Mouse (Mus musculus) cerebellum, adult (tissue): Measurements from ENCODE around the gene Cep68.

Experiments
- ATAC-seq: cut with Nextera tagmentation; 2 replicates; pipeline ENCODE4 v1.9.2; 2017; ENCODE audit warnings: mild to moderate bottlenecking, moderate library complexity, mixed read lengths; ENCODE audit not compliant: insufficient number of reproducible peaks, low FRiP score, low TSS enrichment

Gene Cep68

GRCm38 (mm10) chr11:20207589-20207988, 41.6 kb downstream of the Cep68 start:
- ATAC-seq: no peak

DNA sequence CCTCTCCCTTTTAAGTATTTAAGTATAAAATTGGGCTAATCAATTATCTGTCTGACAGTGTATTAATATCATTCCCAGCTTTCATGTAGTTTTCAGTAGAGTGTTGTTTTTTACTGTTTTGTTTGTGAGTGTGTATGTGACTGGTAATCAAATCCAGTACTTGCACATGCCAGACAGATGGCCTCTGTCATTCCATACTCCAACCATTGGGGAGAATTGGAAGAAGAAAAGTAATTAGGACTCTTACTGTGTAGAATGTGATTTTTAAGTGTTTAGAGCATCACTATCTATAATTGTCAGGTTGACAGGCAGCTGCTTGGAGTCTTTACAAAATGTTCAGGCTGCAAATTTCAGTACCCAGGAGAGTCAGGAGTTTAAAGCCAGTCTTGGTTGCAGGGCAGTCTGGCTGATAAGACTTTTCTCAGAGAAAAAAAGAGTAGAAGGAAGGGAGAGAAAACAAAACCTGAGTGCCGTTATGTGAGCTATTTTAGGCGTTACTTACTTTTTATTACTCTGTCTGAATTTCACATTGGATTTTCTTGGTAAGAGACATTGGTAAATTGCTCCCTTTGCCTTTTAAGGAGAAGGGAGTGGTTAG, 42.5 kb downstream of the Cep68 start:
- no peak for ATAC-seq

- ATAC-seq: no peak
Measured at GRCm38 (mm10) chr11:20205538-20205937, 43.7 kb downstream of the Cep68 start.

GRCm38 (mm10) chr11:20204870-20205446, 44.3 kb downstream of the Cep68 start:
- ATAC-seq: no peak

DNA sequence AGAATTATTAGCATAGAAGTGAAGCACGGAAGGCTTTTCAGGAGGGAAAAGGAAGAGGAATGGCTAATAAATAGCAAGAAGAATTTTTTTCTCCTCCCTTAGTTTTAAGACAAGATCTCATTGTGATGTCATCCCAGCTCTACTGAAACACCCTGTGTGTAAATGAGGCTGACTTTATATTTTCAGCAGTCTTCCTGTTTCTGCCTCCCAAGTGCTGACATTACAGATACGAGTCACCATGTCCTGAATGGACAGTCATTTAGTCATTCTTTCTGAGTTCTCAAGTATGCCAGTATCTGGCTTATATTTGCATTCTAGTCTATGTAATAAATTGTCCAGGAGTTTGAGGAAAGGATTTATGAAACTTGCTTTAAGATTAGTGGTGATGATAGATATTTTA, 44.9 kb downstream of the Cep68 start:
- ATAC-seq: no peak

DNA sequence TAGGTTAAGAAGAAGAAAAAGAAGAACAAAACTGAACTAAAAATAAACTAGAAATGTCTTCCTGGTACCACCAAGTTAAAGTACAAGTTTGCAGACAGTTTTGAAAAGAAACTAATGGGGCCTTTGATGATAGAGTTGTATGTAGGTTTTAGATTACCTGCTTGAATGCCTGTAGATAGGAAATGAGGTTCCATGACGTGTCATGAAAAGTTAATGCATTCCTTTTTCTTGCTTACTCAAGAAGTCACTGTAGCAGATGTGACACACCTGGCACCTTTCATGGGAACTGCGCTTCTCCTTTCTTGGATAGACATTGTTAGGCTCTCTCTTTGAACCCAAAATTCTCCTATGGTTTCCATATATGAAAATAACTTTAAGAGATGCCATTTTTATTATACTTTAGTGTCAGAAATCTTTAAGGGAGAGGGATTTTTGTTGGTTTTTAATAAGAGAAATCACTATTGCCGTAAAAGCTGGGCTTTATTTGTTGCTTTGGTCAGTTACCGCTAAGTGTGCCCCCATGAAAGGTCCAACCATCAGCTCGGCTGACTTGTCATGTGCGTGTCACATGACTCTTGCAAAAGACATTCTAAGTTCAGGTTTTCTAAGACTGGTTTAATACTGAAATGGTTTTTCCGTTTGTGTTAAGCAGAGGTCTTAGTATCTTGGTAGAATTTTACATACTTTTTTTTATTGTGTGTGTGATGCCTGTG, 46.8 kb downstream of the Cep68 start:
- no peak for ATAC-seq

DNA sequence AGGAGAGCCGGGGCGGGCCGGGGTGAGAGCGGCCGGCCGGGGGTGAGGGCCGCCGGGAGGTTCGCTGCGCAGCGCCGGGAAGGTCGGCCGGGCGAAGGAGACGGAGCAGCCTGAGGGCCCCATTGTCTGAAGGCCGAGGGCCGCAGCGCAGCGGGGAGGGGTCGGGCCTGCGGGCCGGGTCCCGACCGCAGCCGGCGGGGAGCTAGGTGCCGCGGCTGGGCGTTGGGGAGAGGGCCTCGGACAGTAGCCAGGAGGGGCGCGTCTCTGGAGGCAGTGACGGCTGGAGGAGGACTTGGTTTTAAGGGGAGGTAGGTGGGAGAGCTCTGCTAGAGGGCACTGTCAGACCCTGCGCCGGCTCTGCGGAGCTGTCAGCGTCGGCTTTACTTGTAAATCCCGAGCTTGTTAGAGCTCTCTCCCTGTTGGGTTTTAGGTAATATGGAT, 47.5 kb downstream of the Cep68 start:
- ATAC-seq: peak; percentile 26; the same call in 1 of the 2 replicates

GRCm38 (mm10) chr11:20200713-20201575, 48.3 kb downstream of the Cep68 start, which contains the start of gene Rab1a:
Rab1a (plus strand) TSS chr11:20201432.
- ATAC-seq: peak; percentile 96

DNA sequence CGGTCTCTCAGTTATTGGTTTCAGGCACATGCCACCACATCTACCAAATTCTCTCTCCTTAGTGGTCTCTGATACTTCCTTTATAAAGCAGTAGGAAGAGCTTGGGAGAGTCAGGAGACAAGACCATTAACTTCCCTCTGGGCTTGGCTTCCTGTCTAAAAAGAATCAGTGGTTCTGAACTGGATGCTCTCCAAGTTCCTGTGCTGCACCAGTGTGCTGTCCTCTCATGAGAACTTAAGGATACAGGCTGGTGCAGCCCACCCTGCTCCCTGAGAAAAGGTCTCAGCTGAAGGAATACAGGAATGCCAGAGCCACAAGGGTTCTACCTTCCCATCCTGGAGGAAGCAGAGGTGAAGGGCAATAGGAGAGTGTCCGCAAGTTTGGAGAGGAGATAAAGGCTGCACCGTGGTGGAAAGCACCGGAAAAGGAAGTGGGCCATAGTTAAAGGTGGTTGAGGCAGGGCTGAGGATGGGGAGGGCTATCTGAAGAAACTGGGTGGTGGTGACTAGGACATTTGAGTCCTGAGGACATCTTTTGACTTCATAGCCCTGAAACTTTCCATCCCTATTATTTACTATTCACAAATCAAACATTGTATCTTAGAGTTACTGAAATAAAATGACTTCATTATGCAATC, 56.0 kb downstream of the Cep68 start:
- ATAC-seq: no peak

DNA sequence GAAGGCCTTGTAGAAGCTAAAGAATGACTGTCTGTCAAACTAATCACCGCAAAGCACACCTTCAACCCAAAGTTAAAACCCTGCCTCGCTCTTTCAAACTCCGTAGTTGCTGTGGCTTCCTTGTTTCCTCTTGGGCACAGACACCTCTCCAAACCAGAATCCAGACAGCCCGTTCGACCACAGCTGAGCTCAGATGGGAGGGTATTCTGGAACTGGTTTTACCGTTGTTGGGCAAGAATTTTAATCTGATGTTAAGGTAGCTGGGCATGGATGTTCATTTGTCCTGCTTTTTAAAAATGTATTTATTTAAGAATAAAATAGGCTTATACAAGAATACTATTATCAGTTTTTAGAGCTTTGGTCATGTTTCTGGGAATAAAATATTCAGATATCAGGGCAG, 62.0 kb downstream of the Cep68 start:
- no peak for ATAC-seq
